Mouse (Mus musculus) megakaryocyte progenitor cell, adult 5-6 weeks (primary cell): ENCODE measurements around the gene Cd2bp2. TPM values are rescaled to one million over a fixed set of nuclear protein-coding genes. Genes with fewer than 3 reads are reported as not detected.

ENCODE experiments used
- ATAC-seq: replicated peaks from 2 replicates; pipeline ENCODE4 v1.8.0; 2016; ENCODE audit warnings: mild to moderate bottlenecking, moderate TSS enrichment, inconsistent platforms; ENCODE audit not compliant: poor library complexity
- total RNA-seq, 2 experiments: library from RNA; stranded (forward) in 1 of 2; stranded (reverse) in 1 of 2; fragments of 157-497, 149-512 nt in 1 of 2; fragments of 200-1000 nt in 1 of 2; gene quantifications; 2 replicates each; pipeline versions ENCODE4 v1.2.3 to v1.2.4; 2015 to 2017

Gene Cd2bp2
- total RNA-seq, 2 experiments from 2014 or later, result 17.4 to 56.0 TPM

- ATAC-seq, result peak; percentile 47
Observed at GRCm38 (mm10) chr7:127218670-127219069, 22.8 kb upstream of the Cd2bp2 start.

- ATAC-seq, result peak; percentile 25
Observed at GRCm38 (mm10) chr7:127217901-127218642, 22.2 kb upstream of the Cd2bp2 start.

GRCm38 (mm10) chr7:127217475-127217874 is 21.6 kb upstream of the Cd2bp2 start:
- no peak for ATAC-seq

GRCm38 (mm10) chr7:127216307-127216706 is 20.5 kb upstream of the Cd2bp2 start:
- ATAC-seq, result no peak

GRCm38 (mm10) chr7:127214981-127215871 is 19.4 kb upstream of the Cd2bp2 start:
- ATAC-seq, result peak; percentile 70

GRCm38 (mm10) chr7:127214521-127214920 is 18.7 kb upstream of the Cd2bp2 start:
- ATAC-seq, result no peak

GRCm38 (mm10) chr7:127213930-127214329 is 18.1 kb upstream of the Cd2bp2 start:
- no peak for ATAC-seq

GRCm38 (mm10) chr7:127213485-127213884 is 17.6 kb upstream of the Cd2bp2 start:
- no peak for ATAC-seq

GRCm38 (mm10) chr7:127212432-127213250 is 16.8 kb upstream of the Cd2bp2 start:
- ATAC-seq, result no peak

GRCm38 (mm10) chr7:127211014-127211745 is 15.3 kb upstream of the Cd2bp2 start:
- no peak for ATAC-seq

- ATAC-seq, result no peak
Observed at GRCm38 (mm10) chr7:127210266-127210665, 14.4 kb upstream of the Cd2bp2 start.

- ATAC-seq, result no peak
Observed at GRCm38 (mm10) chr7:127209851-127210250, 14.0 kb upstream of the Cd2bp2 start.

- peak; percentile 76 for ATAC-seq
Observed at GRCm38 (mm10) chr7:127208553-127209438, 12.9 kb upstream of the Cd2bp2 start, which contains the start of gene Mylpf. Gene Mylpf, plus strand, starts transcription at chr7:127208890.

GRCm38 (mm10) chr7:127208295-127208552 is 12.4 kb upstream of the Cd2bp2 start, which contains the start of gene Tbc1d10b:
Gene Tbc1d10b, minus strand, starts transcription at chr7:127208468.
- no peak for ATAC-seq

- no peak for ATAC-seq
Observed at GRCm38 (mm10) chr7:127207374-127208294, 11.8 kb upstream of the Cd2bp2 start.

- peak; percentile 15; the same call in 1 of the 2 replicates for ATAC-seq
Observed at GRCm38 (mm10) chr7:127206606-127207005, 10.8 kb upstream of the Cd2bp2 start.

GRCm38 (mm10) chr7:127196484-127196883 is 634 bp upstream of the Cd2bp2 start:
- no peak for ATAC-seq

GRCm38 (mm10) chr7:127194633-127195029 is 1.2 kb downstream of the Cd2bp2 start:
- no peak for ATAC-seq
